Mouse (Mus musculus) cerebellum, adult 2 months (tissue): ENCODE data around the gene Atp1a4.

Source experiments
- CTCF ChIP-seq: fragments of 200-500 bp; IDR thresholded peaks from 2 replicates; pipeline ENCODE4 v1.5.1; 2011; ENCODE audit warnings: low read depth, mild to moderate bottlenecking, control low read depth, low read length, moderate library complexity, borderline replicate concordance; ENCODE audit not compliant: insufficient read depth
- POLR2A ChIP-seq: fragments of 200-500 bp; IDR thresholded peaks from 2 replicates; pipeline ENCODE4 v1.6.1; 2011; ENCODE audit warnings: low read length, control low read depth, borderline replicate concordance; ENCODE audit not compliant: insufficient read depth

- TF ChIP-seq CTCF (no peak), POLR2A (no peak)
Measured at GRCm38 (mm10) chr1:172288900-172289616, 30.8 kb upstream of the Atp1a4 start.
